Mouse (Mus musculus): Measurements from ENCODE around the gene Prr15.

DNA sequence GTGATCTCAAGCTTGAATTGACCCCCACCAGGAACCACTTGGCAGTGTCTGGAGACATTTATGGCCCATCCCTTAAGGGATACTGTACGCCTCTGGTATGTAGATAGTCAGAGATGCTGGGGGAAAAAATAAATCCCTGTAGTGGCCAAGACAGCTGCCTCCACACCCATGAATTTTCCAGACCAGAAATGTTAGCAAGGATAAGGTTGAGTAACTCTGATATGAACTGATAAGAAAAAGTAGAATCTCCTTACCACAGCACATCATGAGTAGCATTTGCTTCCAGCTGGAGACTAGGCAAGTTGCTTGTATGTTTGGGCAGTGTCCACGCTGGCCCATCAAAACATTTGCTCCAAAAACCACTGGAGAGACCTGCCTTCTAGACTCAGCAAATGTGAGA, 47.0 kb upstream of the Prr15 start:
- no peak for TF ChIP-seq CTCF (IDR thresholded peaks at IDR 0.05; ENCODE audit: insufficient read depth, low read depth, low read length)
- no peak for TF ChIP-seq POLR2A (IDR thresholded peaks at IDR 0.05; ENCODE audit: insufficient read depth, low read depth, low read length)

Data from olfactory bulb, adult 2 months (tissue).